Comparison of ENCODE assay signal across 8 mouse cellular contexts in genomic region chr2:6483081-6483992, GRCm38 (mm10).
DNase-seq lines count a peak whose midpoint lies in the region; ATAC-seq lines count a peak whose summit lies in the region.

No protein-coding gene starts in this region.

- peak overlapping the region; percentile 67 for H3K27ac ChIP-seq in hindbrain, embryonic 11.5 days (ENCODE audit: low read depth, low read length)
- peak overlapping the region; percentile 66 for H3K27ac ChIP-seq in limb, embryonic 12.5 days

- 29% methylated on average over 8 of the region's 8 CpGs for WGBS in hindbrain, embryonic 11.5 days
- WGBS in limb, embryonic 12.5 days, result 36% methylated on average over 8 of the region's 8 CpGs

- no peaks in the 10 kb centered on the region for H3K36me3 ChIP-seq in hindbrain, embryonic 11.5 days (ENCODE audit: control insufficient read depth, insufficient read depth, low read length)
- no peaks in the 10 kb centered on the region for H3K36me3 ChIP-seq in limb, embryonic 12.5 days

- H3K4me3 ChIP-seq in hindbrain, embryonic 11.5 days (ENCODE audit: low read depth, low read length), result no peak overlapping the region
- H3K4me3 ChIP-seq in limb, embryonic 12.5 days (replicated peaks), result no peak overlapping the region

- no peak overlapping the region for H3K4me2 ChIP-seq in hindbrain, embryonic 11.5 days (replicated peaks; ENCODE audit: low read depth, low read length)
- no peak overlapping the region for H3K4me2 ChIP-seq in limb, embryonic 12.5 days

- DNase-seq in adrenal gland, postnatal 10 days, result peak; percentile 76
- DNase-seq in adrenal gland, adult 8-10 months, result no peak
- DNase-seq in forelimb bud, embryonic 11.5 days (ENCODE audit: low read depth, low spot score), result peak; percentile 52
- peak; percentile 55 for DNase-seq in hindbrain, embryonic 11.5 days (ENCODE audit: low spot score)
- DNase-seq in neural tube, embryonic 10.5 days (ENCODE audit: extremely low spot score, low spot score), result peak; percentile 21
- no peak for DNase-seq in layer of hippocampus, adult 9-10 months (ENCODE audit: low spot score)
- no peak for DNase-seq in layer of hippocampus, postnatal 25 days (ENCODE audit: extremely low spot score in 1 of 2, low spot score in 1 of 2)

- H3K4me1 ChIP-seq in hindbrain, embryonic 11.5 days (replicated peaks; ENCODE audit: control insufficient read depth, insufficient read depth, low read length), result peaks cover 9% of the 10 kb centered on the region; the same call in 1 of the 2 replicates
- peaks cover 36% of the 10 kb centered on the region for H3K4me1 ChIP-seq in limb, embryonic 12.5 days (replicated peaks)

- no peak overlapping the region for H3K9ac ChIP-seq in hindbrain, embryonic 11.5 days (ENCODE audit: low read depth, low read length)
- no peak overlapping the region for H3K9ac ChIP-seq in limb, embryonic 12.5 days (replicated peaks)

- H3K27me3 ChIP-seq in hindbrain, embryonic 11.5 days (ENCODE audit: control insufficient read depth, insufficient read depth, low read length), result no peaks in the 10 kb centered on the region
- H3K27me3 ChIP-seq in limb, embryonic 12.5 days, result no peaks in the 10 kb centered on the region; the same call in 1 of the 2 replicates

- peak; percentile 79 for ATAC-seq in hindbrain, embryonic 11.5 days (ENCODE audit: low FRiP score)
- ATAC-seq in limb, embryonic 12.5 days (ENCODE audit: insufficient number of reproducible peaks, insufficient read depth, low FRiP score, low TSS enrichment, low read depth), result peak; percentile 71

- no peaks in the 10 kb centered on the region for H3K9me3 ChIP-seq in hindbrain, embryonic 11.5 days (ENCODE audit: control insufficient read depth, low read length)
- H3K9me3 ChIP-seq in limb, embryonic 12.5 days, result no peaks in the 10 kb centered on the region

Comparison
In these comparisons a context has a peak if more than half of its experiments do, and no peak if none do; other contexts are left out.
1. DNase-seq: peak in adrenal gland, postnatal 10 days (single experiment), forelimb bud, embryonic 11.5 days (single experiment), hindbrain, embryonic 11.5 days (single experiment) and neural tube, embryonic 10.5 days (single experiment); none in adrenal gland, adult 8-10 months (single experiment), layer of hippocampus, adult 9-10 months (single experiment) and layer of hippocampus, postnatal 25 days (0 of 2).